Mouse (Mus musculus) right cerebral cortex, adult 2 months (tissue): Measurements from ENCODE around the gene Egf.
A peak's percentile ranks its signal among the peaks of the same experiment; 100 is the strongest.

ENCODE experiments used
- DNase-seq, 2 experiments: peaks; one replicate each; pipeline ENCODE4 v3.0.0; 2021 to 2022; ENCODE audit warnings: low spot score in 2 of 2

Gene Egf

GRCm38 (mm10) chr3:129723311-129723710 is 31.8 kb downstream of the Egf start:
- no peak for DNase-seq

- no peak for DNase-seq
Observed at GRCm38 (mm10) chr3:129714542-129715145, 40.5 kb downstream of the Egf start.

- DNase-seq: peak; percentile 47 to 61
Observed at GRCm38 (mm10) chr3:129708157-129708556, 47.0 kb downstream of the Egf start.

GRCm38 (mm10) chr3:129698882-129699281 is 56.2 kb downstream of the Egf start:
- no peak for DNase-seq

- no peak for DNase-seq
Observed at GRCm38 (mm10) chr3:129698365-129698764, 56.8 kb downstream of the Egf start.

GRCm38 (mm10) chr3:129697691-129698090 is 57.4 kb downstream of the Egf start:
- no peak for DNase-seq

- no peak for DNase-seq
Observed at GRCm38 (mm10) chr3:129695943-129696342, 59.2 kb downstream of the Egf start.

GRCm38 (mm10) chr3:129693581-129693980 is 61.5 kb downstream of the Egf start:
- DNase-seq: no peak

GRCm38 (mm10) chr3:129692816-129693215 is 62.3 kb downstream of the Egf start:
- DNase-seq: no peak

GRCm38 (mm10) chr3:129687429-129687828 is 67.7 kb downstream of the Egf start:
- DNase-seq: no peak

GRCm38 (mm10) chr3:129686698-129687333 is 68.3 kb downstream of the Egf start:
- peak; percentile 78 to 85 for DNase-seq

GRCm38 (mm10) chr3:129686196-129686595 is 68.9 kb downstream of the Egf start:
- no peak for DNase-seq

GRCm38 (mm10) chr3:129683060-129683679 is 71.9 kb downstream of the Egf start:
- DNase-seq: no peak

- peak in 1 of 2 experiments; percentile 21 for DNase-seq
Observed at GRCm38 (mm10) chr3:129682389-129682788, 72.7 kb downstream of the Egf start.

GRCm38 (mm10) chr3:129681841-129682240 is 73.3 kb downstream of the Egf start:
- no peak for DNase-seq

- no peak for DNase-seq
Observed at GRCm38 (mm10) chr3:129680258-129680657, 74.9 kb downstream of the Egf start.

- DNase-seq: no peak
Observed at GRCm38 (mm10) chr3:129675923-129676322, 79.2 kb downstream of the Egf start.

GRCm38 (mm10) chr3:129663906-129664305 is 91.2 kb downstream of the Egf start:
- DNase-seq: no peak

- DNase-seq: no peak
Observed at GRCm38 (mm10) chr3:129658776-129659175, 96.3 kb downstream of the Egf start.

- no peak for DNase-seq
Observed at GRCm38 (mm10) chr3:129657775-129658174, 97.3 kb downstream of the Egf start.

GRCm38 (mm10) chr3:129657222-129657621 is 97.9 kb downstream of the Egf start:
- no peak for DNase-seq

GRCm38 (mm10) chr3:129656540-129656939 is 98.6 kb downstream of the Egf start:
- no peak for DNase-seq

- DNase-seq: no peak
Observed at GRCm38 (mm10) chr3:129652476-129652875, 102.6 kb downstream of the Egf start.
